Mouse (Mus musculus): ENCODE results near the gene Trim37.
"Not testable (repeated sequence)": the region's sequence is repeated elsewhere in the genome, so short reads cannot be mapped to it uniquely, and the experiment has no call there.

Trim37 gene

GRCm38 (mm10) chr11:87227056-87227455 lies 100.2 kb downstream of the Trim37 start:
- DNase-seq (ENCODE audit: low spot score in 2 of 2), result no peak

GRCm38 (mm10) chr11:87233377-87233776 lies 106.5 kb downstream of the Trim37 start:
- DNase-seq (ENCODE audit: low spot score in 2 of 2), result no peak

GRCm38 (mm10) chr11:87234743-87235485 lies 108.0 kb downstream of the Trim37 start:
- no peak for DNase-seq (ENCODE audit: low spot score in 2 of 2)

- DNase-seq (ENCODE audit: low spot score in 2 of 2), result no peak
These were observed 108.6 kb downstream of the Trim37 start for GRCm38 (mm10) chr11:87235486-87235872.

- no peak for DNase-seq (ENCODE audit: low spot score in 2 of 2)
These were observed 112.1 kb downstream of the Trim37 start for GRCm38 (mm10) chr11:87238891-87239530.

DNA sequence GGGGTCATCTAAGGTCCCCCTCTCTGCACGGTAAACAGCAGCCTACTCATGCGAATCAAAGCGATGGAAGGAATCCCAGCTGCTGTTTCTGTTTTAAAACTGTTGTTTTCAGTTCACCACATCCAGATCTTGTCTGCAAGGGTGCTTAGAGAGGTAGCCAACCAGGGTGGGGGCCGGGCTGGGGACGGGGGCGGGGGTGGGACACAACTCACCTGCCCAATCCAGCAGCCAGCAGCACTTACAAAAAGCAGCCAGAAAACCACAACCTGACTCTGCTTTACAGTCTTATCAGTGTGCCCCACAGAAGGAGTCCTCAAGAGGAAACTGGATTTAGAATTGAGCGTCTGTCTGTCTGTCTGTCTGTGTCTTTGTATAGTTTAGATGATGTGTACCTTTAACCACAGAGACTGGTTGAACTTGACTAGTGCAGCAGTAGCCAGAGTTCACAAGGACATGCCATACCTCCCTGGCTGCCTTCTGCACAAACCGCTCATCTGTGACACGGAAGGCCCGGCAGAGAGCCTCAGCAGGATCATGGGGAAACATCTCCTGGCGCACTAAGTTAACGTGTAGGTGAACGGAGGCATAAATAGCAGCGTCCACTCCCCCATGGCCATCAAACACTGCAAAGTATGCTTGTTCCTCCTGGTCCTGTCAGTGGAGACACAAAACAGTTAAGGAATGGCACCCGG lies 113.4 kb downstream of the Trim37 start:
- DNase-seq (ENCODE audit: low spot score in 2 of 2), result no peak

DNA sequence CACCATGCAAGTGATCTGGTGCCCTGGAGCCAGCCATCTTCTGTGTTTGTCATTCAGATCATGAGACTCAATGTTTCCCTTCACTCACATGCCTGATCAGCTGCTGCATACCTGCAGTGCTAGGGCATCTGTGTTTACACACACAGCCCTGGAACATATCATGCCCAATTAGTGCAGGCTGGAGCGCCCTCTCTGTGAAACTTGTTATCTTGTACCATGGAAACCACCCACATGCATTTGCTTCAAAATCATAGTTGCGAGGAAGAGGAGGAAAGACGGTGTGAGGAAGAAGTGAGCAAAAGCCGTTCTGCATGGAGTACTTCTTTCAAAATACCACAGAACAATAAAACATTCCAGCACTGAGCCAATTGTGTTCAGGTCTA lies 113.9 kb downstream of the Trim37 start:
- DNase-seq (ENCODE audit: low spot score in 2 of 2), result no peak

- DNase-seq (ENCODE audit: low spot score in 2 of 2), result no peak
These were observed 114.4 kb downstream of the Trim37 start for GRCm38 (mm10) chr11:87241256-87241655.

DNA sequence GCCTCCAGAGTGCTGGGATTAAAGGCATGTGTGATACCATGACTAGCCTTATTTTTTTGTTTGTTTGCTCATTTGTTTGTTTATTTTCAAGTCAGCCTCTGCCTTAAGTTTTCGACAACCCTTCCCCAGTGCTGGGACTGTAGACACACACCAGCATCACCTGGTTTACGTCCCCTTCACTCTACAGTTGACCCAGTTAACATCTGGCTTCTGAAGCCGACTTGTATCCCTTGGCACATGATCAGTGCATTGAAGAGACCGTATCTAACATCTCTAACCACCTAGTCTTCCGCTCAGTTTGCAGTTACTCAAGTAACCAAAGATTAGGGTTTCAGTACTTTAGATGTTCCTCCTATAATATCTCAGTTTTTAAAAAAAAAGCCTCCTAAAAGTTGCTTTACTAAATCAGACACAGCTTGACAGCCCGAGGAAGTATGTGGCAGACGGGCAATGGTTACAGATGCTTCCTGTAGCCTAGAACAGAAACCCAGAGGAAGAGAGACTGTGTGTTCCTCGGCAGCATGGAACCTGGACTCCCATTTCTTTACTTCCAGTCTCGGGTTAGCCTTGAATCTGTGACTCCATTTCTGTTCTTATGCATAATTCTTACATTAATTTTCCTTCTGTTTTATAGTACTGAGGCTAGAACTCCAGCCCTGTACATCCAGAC lies 118.4 kb downstream of the Trim37 start:
- no peak for DNase-seq (ENCODE audit: low spot score in 2 of 2)

DNA sequence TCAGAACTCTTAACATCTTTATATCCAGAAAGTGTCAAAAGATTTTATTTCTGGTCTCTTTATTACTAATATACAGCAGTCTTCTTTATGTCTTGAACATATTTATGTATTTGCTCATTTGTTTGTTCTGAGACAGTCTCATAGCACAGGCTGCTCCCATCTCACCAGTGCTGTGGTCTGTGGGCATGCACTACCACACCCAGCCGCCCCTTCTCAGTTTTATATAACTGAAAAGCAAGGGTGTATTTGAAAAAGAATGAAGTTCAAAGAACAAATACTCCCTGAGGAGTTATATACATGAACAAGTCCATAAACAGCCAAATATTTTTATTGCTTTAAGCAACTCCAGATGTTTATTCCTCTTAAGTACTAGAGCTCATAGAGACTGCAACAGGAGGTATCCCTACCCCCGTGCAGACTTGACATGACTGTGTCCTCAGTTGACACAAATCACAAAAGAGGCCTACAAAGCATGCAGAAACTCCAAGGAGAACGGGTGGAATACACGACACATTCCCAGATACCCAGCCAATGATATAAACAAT lies 119.3 kb downstream of the Trim37 start:
- DNase-seq (ENCODE audit: low spot score in 2 of 2), result no peak

DNA sequence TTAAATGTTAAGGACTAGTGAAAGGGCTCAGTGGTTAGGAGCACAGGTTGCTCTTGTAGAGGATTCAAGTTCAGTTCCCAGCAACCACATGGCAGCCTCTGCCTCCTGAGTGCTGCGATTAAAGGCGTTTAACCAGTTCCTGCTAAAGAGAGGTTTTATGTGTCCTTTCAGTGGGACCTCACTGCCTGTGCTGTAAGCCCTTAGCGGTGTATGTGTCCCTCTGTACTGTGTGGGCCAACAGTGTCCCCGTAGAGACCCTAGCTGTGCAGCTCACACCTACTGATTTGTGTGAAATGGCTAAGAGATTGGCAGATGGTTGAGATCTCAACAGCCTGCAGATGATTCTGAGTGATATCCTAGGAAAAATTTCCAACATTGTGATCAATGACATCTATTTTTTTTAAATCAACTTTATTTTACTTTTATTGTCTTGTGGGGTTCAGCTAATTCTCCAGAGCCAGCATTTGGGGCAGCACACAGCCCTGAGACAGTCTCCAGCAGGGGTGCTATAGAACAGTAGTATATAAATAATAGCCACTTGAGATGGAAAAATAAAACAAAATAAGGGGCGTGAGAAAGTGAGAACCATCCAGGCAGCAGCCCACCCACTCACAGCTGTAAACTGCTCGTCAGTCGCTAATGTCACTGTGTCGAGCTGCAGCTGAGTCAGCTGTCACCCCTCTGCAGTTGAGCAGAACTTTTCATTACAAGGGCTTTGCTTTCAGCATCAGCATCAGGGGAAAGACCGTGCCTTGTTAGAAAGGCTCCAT lies 120.0 kb downstream of the Trim37 start:
- DNase-seq (ENCODE audit: low spot score in 2 of 2), result no peak

DNA sequence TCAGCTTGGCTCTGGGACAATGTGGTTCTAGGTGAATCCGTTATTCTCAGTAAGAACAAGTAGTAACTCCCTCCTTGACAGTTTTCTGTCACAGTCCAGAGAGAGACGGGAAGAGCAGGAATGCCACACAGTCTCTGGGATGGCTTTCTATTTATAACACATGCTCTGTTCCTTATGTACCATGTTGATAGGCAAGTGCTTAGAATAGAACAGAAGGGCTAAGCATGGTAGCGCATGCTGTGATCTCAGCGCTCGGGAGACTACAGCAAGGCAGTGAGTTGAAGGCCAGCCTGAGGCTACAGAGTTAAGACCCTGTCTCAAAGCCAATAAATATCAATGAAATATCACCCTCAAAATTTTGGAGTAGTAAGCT lies 120.6 kb downstream of the Trim37 start:
- DNase-seq (ENCODE audit: low spot score in 2 of 2), result no peak

DNA sequence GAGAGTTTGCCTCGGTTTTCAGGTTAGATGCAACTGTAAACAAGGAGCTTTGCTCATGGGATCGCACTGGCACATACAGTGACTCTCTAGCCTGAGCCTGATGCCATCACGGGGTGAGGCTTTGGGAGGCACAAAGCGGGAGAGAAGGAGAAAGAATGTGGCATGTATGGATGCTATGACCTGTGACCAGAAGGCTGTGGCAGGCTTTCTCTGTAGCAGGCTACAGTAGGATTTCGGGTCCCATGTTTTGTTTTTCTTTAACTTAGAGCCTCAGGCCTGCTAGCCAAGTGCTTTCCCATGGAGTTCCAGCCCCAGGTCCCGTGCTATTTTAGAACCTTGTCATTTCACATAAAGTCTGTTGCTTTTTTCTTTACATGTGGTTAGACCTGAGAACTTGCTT lies 123.3 kb downstream of the Trim37 start:
- no peak for DNase-seq (ENCODE audit: low spot score in 2 of 2)

DNA sequence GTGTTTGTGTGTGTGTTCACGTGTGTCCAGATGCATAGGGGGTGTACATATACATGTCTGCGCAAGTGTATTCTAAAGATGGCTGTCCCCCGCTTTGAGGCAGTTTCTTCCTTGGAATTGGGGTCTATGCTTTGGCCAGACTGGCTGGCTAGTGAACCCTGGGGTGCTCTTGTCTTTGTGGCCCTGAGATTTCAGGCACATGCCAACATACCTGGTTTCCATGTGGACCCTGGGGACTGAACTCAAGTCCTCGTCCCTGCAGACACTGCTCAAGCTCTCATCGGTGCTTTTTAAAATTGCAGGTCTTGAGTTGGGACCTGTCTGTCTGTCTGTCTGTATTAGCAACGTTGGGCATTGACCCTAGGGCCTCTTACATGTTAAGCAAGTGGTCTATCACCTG lies 126.4 kb downstream of the Trim37 start:
- no peak for DNase-seq (ENCODE audit: low spot score in 2 of 2)

DNA sequence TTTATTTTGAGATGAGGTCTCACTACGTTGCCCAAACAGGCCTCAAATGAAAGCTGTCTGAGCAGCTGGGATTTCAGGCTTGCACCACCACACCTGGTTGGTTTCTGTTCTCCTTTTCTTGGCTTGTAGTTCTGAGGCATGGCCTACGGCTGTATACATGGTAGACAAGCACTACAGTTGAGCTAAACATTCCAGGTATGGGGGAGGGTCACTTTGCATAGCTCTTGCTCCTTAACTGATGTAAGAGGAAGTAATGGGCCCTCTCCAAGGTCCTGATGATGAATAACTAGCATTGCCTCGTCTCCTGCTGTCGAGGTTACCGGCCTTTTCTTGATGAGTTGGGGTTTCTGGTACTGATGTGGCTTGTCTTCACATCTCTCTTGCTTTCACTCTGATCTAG lies 127.3 kb downstream of the Trim37 start:
- no peak for DNase-seq (ENCODE audit: low spot score in 2 of 2)

- DNase-seq (ENCODE audit: low spot score in 2 of 2), result no peak
These were observed 130.4 kb downstream of the Trim37 start for GRCm38 (mm10) chr11:87257282-87257681.

DNA sequence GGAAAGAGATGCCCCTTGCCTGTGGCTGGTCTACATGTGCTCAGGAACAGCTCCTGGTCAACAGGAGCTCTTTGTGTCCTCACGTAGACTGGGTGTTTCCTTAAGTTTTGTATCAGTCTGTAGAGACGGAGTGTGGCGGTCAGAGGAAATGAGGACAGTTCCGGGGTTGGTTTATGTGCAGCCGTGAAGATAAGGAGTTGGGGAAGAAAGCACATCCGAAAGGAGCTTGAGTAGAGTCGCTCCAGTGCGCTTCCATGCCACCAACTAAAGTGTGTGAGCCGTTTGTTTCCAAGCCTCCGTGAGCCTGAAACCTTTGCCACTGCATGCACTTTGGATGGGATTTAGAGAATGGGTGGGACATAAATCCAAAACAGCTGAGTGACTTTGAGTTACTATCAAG lies 132.9 kb downstream of the Trim37 start:
- no peak for DNase-seq (ENCODE audit: low spot score in 2 of 2)

DNA sequence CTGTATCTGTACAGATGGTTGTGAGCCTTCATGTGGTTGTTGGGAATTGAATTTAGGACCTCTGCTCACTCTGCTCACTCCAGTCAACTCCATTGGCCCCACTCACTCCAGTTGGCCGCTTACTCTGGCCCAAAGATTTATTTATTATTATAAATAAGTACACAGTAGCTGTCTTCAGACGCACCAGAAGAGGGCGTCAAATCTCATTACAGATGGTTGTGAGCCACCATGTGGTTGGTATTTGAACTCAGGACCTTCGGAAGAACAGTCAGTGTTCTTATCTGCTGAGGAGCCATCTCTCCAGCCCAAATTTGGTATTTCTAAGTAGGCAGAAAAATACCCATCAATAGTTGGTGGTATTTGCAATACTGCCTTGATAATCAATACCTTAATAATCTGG lies 134.8 kb downstream of the Trim37 start:
- DNase-seq (ENCODE audit: low spot score in 2 of 2), result not testable (repeated sequence)

- DNase-seq (ENCODE audit: low spot score in 2 of 2), result no peak
These were observed 137.1 kb downstream of the Trim37 start for GRCm38 (mm10) chr11:87263946-87264345.

DNA sequence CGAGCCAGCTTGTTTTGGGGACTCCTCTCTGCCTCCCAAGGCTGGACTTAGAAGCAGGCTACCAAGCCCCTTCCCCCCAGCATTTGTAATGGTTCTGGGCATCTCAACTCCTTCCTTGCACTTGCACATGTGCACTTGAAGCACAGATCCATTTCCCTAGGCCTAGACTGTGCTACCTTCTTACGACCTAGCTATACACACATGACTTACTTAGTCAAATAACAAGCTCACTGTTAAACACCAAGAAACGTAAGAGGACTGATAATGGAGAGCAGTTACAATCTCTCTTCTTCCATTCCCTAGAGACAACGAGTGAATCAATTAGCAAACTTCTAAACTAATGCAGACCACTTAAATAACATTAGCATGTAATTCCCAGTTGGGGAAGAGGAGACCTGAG lies 139.4 kb downstream of the Trim37 start:
- DNase-seq (ENCODE audit: low spot score in 2 of 2), result no peak

GRCm38 (mm10) chr11:87268803-87269202 lies 141.9 kb downstream of the Trim37 start:
- no peak for DNase-seq (ENCODE audit: low spot score in 2 of 2)

All from frontal cortex, postnatal 14 days (tissue).